Mouse (Mus musculus) kidney, adult 8-10 months (tissue): ENCODE results near the gene Uqcrc2.

Experiments used
- DNase-seq, 2 experiments: peaks; one replicate each; pipeline ENCODE4 v3.0.0; 2022

Gene Uqcrc2

DNA sequence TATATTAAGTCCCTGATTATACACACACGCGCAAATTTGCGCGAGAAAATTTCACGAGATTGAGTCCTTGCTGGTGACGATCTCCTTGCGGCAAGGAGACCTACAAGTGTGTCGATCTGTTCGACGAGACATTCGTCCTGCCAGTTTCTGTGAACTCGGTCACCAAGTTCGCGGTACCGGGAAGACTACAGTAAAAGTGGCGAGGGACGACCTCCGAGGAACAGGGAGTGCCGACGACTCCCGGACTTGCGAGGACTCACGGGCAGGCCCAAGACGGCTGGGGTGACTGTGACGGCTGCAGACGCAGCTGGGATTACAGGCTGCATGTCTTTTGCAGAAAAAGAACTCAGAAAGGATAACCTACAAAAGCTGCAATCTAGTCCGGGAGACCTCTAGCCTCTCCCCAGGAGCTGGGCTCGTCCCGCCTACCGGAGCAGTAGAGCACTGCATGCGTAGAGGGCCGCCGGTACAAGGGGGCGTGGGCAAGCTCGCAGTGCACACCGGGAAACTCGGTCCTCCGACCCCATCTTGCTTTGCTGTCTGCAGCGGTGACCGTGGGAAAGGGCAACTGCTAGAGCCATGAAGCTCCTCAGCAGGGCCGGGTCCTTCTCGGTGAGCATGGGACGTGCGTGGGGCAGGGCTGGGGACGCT is at the start of gene Uqcrc2:
Gene Uqcrc2, plus strand, starts transcription at position 466 of the 651 bp plus-strand sequence.
- peak; percentile 78 to 86 for DNase-seq

GRCm38 (mm10) chr7:120597203-120597743 is 37.7 kb upstream of the Uqcrc2 start:
- DNase-seq, result no peak

- DNase-seq, result no peak
Measured at GRCm38 (mm10) chr7:120597744-120598243, 37.2 kb upstream of the Uqcrc2 start.

DNA sequence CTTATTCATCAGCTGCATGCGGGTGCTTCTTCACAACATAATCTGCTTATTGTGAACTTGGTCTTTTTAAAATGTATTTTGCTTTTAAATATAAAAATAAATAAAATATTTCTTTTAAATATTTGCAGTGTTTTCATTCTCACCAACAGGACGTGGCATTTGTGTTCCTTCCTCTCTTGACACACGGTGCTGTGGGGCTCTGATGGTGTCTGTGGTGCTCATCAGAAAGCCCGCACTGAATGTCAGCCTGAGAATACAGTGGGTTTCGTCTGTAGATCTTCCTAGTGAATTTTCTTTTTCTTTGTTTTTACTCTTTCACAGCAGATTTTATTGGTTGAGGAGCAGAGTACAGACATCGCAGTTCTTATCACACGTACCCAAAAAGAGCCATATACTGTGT is 36.6 kb upstream of the Uqcrc2 start:
- no peak for DNase-seq

DNA sequence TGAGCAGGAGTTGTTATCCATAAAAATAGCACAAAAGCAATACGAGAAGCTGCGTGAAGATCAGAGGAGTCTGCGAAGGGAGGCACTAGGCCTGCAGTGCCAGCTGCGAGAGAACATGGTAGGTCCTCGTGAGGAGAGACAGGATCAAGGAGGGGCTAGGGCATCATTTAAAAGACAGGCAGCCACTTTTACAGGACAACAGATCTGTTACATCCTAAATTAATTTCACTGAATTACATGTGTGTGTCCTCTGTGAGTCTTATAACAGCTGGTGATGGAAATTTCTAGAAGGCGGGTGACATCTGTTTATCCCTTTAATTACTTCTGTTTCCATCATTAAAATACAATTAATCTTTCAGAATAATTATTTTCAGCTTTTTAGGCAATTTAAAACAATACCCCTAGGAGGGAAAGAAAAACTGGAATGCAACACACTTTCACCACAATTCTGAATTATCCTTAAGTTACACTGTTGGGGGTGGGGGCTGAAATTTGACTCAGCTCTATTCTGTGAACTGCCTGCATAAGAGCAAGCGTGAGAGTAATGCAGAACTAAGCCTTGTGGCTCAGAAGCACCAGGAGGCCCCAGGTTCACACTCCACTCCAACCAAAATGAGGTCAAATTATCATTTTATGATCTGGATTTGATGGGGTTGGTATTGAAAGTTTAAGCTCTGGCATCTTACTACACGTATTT is 14.8 kb upstream of the Uqcrc2 start:
- DNase-seq, result no peak

GRCm38 (mm10) chr7:120620841-120621240 is 14.1 kb upstream of the Uqcrc2 start:
- no peak for DNase-seq

GRCm38 (mm10) chr7:120632518-120632917 is 2.5 kb upstream of the Uqcrc2 start:
- peak in 1 of 2 experiments; percentile 21 for DNase-seq

- no peak for DNase-seq
Measured at GRCm38 (mm10) chr7:120634301-120634700, 675 bp upstream of the Uqcrc2 start.

DNA sequence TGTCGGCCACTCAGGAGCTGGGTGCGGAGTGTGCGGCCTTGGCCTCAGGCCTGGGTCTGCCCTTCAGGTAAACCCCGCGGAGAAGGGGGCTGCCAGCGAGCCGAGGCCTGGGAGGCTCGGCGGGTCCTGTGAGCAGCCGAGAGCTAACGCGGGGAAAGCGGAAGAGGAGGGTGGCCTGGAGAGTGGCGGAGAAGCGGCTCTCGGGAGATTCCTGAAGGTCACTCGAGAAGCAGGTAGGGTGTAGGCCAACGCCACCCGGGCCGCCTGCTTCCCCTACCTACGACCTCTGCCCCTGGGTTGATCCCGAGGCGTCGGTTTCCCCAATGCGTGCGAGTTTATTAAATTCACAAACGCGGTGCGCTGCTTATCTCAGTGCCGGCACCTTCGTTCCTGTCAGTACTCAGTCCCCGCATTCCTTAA is 396 bp downstream of the Uqcrc2 start:
- no peak for DNase-seq

- DNase-seq, result no peak
Measured at GRCm38 (mm10) chr7:120635821-120636220, 845 bp downstream of the Uqcrc2 start.

DNA sequence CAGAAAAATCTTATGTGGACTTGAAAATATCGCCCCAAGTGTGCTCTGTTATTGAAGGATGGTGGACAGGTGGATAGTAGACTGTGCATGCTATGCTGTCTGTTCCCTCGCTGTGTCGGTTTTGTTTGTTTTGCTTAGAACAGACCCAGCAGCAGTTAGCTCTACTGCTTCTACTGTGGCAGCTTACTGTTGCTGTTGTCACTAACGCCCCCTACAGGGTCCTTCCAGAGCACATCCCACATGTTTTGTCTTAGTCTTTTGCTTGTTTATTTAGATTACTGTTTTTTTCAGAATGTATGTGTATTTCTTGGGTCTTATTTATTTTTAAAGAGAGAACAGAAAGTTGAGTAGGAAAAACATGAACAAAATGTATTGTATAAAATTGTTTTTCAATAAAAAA is 8.2 kb downstream of the Uqcrc2 start:
- no peak for DNase-seq

GRCm38 (mm10) chr7:120647849-120648248 is 12.9 kb downstream of the Uqcrc2 start:
- no peak for DNase-seq

DNA sequence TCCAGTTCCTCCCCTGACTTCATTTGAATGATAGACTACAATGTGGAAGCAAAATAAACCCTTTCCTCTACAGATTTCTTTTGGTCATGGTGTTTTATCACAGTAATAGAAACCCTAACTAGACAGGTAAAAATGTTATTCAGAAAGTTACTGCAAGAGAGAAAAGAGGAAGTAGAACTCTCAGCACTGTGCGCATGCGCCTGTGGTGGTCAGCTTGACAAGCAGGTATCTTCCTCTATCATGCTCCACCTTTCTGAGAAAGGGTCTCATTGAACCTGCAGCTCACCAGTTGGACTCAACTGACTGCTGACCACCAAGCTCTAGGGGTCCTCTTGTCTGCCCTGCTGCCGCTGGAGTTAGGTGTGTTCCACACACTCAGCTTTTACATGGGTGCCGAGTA is 27.1 kb downstream of the Uqcrc2 start:
- DNase-seq, result no peak

- DNase-seq, result peak; percentile 21 to 64
Measured at GRCm38 (mm10) chr7:120670153-120670875, 35.3 kb downstream of the Uqcrc2 start, which contains the start of gene Pdzd9. TSS of gene Pdzd9 (minus strand) at chr7:120670343.

DNA sequence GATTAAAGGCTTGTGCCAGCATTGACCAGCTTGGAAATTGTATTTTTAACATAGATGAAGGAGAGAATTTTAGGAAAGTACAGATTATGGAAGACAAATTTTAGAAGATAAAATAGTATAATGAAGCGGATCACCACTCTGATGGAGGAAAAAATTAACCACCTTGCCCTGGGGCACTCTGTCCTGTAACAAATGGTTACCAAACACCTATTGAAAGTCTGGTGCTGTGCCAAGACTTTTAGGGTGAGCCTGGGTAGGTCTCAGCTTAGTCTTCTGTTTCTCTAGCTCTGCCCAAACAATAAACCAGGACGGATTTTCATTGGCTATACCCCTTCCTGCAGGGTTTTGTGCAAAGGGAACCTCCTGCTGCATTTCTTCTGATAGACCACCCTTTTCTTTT is 36.3 kb downstream of the Uqcrc2 start:
- DNase-seq, result peak; percentile 29 to 31

DNA sequence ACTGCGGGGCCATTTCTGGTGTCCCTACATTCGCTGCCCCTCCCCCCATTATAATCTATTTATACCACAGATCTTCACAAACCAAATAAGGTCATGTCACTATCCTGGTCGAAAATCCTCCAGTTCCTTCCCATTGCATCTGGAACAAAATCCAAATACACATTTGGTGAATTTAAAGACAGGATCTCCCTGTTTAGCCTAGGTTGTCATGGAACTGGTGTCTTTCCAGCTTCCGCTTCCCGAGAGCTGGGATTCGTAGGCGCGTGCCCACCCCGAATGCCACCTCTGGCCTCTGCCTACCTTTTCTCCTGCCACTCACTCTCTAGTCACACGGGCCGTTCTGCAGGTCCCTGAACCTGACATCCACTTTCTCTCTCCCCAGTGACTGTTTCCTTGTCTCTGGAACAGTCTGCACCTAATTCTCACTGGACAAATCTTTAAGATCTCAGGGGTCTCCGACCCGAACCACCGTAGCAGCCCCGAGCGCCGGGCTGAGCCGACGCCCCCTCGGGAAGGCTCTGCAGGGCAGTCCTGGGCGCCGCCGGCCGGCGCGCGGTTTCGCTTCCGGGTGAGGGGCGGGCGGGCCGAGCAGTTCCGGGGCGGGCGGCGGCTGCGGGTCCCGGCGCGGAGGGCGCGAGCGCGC is 42.1 kb downstream of the Uqcrc2 start, which contains the start of gene Mosmo:
Gene Mosmo, plus strand, starts transcription at position 618 of the 643 bp plus-strand sequence.
- peak; percentile 38 to 59 for DNase-seq

- peak; percentile 11 to 28 for DNase-seq
Measured at GRCm38 (mm10) chr7:120677764-120678531, 43.0 kb downstream of the Uqcrc2 start.

GRCm38 (mm10) chr7:120679023-120679422 is 44.0 kb downstream of the Uqcrc2 start:
- DNase-seq, result no peak

DNA sequence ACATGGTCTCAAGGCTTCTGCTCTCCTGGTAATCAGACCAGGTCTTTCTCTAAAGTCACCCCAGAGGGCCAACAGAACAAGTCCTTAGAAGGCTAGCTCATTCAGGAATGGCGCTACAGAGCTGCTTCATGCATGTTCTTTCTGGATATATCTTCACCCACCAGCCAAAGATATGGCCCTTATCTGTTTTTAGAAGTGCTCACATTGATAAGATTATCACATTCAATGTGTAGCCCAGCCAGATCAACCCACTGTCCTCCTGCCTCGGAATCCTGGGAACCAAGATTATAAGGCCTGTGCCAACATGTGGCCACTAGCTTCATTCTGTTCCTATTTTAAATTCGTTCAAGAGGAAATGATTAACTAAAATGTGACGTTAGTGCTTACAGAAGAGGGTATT is 47.0 kb downstream of the Uqcrc2 start:
- peak in 1 of 2 experiments; percentile 13 for DNase-seq

DNA sequence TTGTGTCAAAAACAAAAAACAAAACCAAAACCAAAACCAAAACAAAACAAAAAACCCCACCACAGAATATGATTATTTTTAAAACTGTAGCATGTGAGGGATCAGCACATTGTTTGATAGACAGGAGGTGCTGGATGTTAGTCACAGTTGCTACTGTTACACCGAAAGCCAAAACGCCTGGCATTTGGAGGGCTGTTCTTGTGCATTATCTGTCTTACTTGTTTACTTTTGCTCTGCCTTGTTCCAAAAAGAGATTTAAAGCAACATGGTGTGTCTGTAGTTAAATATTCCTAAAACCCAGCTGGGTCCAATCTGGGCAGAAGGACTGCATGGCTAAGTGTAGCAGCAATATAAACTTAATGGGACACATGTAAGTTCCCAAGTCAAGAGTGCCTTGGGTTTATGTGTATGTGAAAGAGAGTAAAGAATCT is 49.8 kb downstream of the Uqcrc2 start:
- no peak for DNase-seq

GRCm38 (mm10) chr7:120685227-120685626 is 50.3 kb downstream of the Uqcrc2 start:
- DNase-seq, result no peak

DNA sequence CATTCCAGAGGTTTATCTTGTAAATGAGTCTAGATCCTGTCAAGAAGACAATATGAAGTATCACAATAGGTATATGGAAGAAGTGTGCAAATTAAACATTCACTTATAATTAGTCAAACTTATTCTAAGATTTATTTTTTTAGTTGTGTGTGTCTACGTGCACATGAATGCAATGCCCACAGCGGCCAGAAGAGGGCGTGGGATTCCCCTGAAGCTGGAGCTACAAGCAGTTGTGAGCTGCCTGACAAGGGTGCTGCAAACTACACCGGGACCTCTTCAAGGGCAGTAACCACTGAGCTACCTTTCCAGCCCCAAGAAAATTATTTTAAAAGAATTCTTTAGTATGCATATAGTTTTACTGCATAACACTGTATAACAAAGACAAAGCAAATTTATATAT is 55.7 kb downstream of the Uqcrc2 start:
- DNase-seq, result no peak
